Mouse (Mus musculus) T-helper 2 cell (primary cell): ENCODE data around the gene Cpeb3.
"Not testable (repeated sequence)": the region's sequence is repeated elsewhere in the genome, so short reads cannot be mapped to it uniquely, and the experiment has no call there.

Experiments
- in situ Hi-C: fragments of 300-600 bp; cut with MboI, MseI; formaldehyde crosslinking; loops from one replicate; pipeline ENCODE4 v1.15.1; 2025; ENCODE audit warnings: high pct_unique_total_duplicates

Gene Cpeb3

GRCm38 (mm10) chr19:37156040-37156439 is 52.4 kb downstream of the Cpeb3 start:
- in situ Hi-C loops, result no loop called here

GRCm38 (mm10) chr19:37147145-37147544 is 61.3 kb downstream of the Cpeb3 start:
- in situ Hi-C loops, result no loop called here

GRCm38 (mm10) chr19:37145846-37146245 is 62.6 kb downstream of the Cpeb3 start:
- in situ Hi-C loops, result no loop called here

- in situ Hi-C loops, result no loop called here
These were observed 63.0 kb downstream of the Cpeb3 start for GRCm38 (mm10) chr19:37145401-37145800.

- in situ Hi-C loops, result no loop called here
These were observed 66.8 kb downstream of the Cpeb3 start for GRCm38 (mm10) chr19:37141623-37142022.

DNA sequence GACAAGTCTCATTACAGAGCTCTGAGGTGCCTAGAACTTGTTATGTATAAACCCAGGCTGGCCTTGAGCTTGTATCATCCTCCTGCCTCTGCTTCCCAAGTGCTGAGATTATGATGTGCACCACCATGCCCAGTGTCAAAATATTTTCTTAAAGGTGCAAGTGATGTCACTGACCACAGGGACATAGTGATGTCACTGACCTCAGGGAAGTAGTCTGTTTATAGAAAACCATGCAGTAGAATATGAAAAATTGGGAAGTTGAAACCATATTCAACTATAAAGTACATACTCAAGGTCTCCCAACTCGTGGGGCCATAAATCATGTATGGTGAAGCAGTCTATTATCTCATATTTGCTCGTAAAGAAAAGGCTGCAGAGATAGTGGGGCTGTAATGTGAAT is 71.3 kb downstream of the Cpeb3 start:
- in situ Hi-C loops, result no loop called here

DNA sequence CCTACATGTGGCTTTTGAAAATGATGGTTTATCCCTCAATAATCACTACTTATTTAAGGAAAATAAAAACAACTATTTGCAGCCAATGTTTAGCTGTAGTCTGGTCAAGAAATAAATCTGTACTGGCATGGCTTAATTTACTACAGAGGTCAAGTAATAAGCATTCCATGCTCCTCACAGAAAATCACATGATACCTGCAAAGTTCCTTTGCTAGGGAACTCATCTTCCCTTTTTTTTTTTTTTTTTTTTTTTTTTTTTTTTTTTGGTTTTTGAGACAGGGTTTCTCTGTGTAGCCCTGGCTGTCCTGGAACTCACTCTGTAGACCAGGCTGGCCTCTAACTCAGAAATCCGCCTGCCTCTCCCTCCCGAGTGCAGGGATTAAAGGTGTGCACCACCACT is 72.9 kb downstream of the Cpeb3 start:
- in situ Hi-C loops, result not testable (repeated sequence)

GRCm38 (mm10) chr19:37133666-37134065 is 74.7 kb downstream of the Cpeb3 start:
- in situ Hi-C loops, result no loop called here

DNA sequence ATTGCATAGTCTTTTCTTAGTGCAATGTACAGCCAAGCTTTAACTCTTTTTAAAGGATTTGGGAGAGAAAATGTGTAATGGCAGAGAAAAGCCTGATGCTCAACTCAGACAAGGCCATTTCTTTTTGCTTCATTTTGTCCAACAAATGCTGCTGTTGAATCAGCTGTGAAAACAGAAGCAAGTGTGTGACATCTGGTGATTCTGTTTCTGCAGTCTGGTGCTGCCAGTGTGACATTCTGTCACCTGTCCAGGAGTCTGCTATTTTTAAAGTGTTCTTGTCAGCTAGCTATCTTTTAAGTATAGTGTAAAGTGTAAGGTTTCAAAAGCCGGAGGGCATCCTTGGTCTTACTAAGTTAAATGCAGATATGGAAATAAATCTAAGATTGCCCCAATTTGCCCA is 76.7 kb downstream of the Cpeb3 start:
- in situ Hi-C loops, result no loop called here

- in situ Hi-C loops, result no loop called here
These were observed 79.9 kb downstream of the Cpeb3 start for GRCm38 (mm10) chr19:37128461-37128860.

- in situ Hi-C loops, result no loop called here
These were observed 81.3 kb downstream of the Cpeb3 start for GRCm38 (mm10) chr19:37127018-37127567.

GRCm38 (mm10) chr19:37124961-37125360 is 83.4 kb downstream of the Cpeb3 start:
- in situ Hi-C loops, result no loop called here

DNA sequence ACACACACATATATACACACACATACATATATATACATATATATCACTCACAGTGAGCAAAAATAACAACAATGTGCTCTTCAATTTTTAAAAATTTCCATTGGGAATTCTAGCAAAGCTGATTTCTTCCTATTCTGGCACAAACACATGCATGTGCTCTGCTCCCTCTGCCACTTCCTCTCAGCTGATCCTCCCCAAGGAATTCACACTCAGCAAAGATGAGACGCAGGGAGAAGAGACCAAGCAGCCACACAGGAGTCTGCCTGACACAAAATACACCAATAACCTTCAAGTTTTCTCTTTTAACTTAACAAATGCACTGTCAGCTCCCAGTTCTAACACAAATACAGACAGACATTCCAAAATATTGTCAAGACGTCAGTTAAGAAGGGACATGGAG is 89.1 kb downstream of the Cpeb3 start:
- in situ Hi-C loops, result no loop called here

- in situ Hi-C loops, result no loop called here
These were observed 92.6 kb downstream of the Cpeb3 start for GRCm38 (mm10) chr19:37115824-37116223.

DNA sequence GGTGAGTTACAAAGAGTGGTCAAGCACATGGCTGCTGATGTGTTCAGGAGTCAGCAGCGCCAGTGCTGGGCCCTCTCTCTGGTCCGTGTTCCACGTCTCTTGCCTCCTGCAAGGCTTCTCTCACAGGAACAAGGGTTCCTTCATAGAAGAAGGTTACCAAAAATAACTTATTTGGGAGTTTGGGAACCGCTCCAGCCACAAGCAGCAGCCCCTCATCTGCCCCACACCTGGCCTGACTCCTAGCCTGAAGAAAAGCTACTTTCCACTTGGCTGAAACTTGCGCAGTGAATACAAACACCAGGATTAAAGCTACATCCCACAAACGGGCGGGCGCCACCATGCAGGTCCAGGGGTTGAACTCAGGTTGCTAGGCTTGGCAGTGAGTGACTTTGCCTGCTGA is 93.0 kb downstream of the Cpeb3 start:
- in situ Hi-C loops, result no loop called here

- in situ Hi-C loops, result no loop called here
These were observed 96.6 kb downstream of the Cpeb3 start for GRCm38 (mm10) chr19:37111831-37112230.

- in situ Hi-C loops, result no loop called here
These were observed 97.9 kb downstream of the Cpeb3 start for GRCm38 (mm10) chr19:37110494-37110893.

DNA sequence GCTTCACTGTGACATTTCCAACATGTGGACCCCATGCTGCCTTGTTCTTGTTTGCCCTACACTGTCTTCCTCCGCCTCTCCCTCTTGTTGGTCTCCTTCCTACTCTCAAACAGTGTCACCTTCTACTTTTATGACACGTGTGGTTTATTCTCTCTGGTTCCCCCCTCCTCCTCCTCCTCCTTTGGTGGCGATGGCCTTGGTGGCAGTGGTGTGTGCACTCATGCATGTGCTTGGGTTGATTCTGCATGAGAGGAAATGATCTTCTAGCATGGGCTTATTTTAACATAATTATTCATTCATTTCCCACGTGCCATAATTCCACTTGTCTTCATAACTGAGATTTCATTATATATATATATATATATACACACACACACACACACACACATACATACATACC is 98.5 kb downstream of the Cpeb3 start:
- in situ Hi-C loops, result no loop called here

- in situ Hi-C loops, result no loop called here
These were observed 107.7 kb downstream of the Cpeb3 start for GRCm38 (mm10) chr19:37100689-37101088.

DNA sequence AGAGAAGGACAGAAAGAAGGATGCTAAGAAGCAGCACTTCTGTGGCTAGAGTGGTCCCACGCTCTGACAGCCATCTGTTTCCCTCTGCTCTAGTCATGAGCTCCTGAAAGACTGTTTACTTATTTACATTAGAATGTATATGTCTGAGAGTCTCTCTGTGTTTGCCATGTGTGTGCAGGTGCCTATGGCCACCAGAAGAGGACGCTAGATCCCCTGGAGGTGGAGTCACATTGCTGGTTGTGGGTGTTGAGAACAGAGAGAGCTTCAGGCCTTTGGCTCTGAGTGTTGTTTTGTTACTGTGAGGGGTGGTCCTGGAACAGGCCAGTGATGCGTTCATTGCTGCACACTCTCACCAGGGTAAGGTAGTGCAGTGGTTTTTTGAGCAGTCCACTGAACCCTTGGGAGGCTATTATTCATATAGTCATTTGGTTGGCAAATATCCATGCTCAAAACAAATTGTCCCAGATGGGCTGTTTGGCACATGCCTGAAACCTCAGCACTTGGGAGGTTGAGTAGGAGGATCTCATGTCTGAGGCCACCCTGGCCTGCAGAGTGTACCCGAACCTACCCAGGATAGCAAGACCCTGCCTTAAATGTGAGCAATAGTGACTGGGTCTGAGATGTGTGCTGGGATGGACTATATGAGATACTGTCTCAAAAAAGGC is 112.6 kb downstream of the Cpeb3 start:
- in situ Hi-C loops, result no loop called here

GRCm38 (mm10) chr19:37093181-37093580 is 115.2 kb downstream of the Cpeb3 start:
- in situ Hi-C loops, result no loop called here

GRCm38 (mm10) chr19:37090146-37091061 is 118.0 kb downstream of the Cpeb3 start:
- in situ Hi-C loops, result no loop called here
